Mouse (Mus musculus) limb, embryonic 14.5 days (tissue): ENCODE data around the gene Vsig4. TPM values are rescaled to one million over a fixed set of nuclear protein-coding genes. Genes with fewer than 3 reads are reported as not detected.

Source experiments
- ATAC-seq: fragments of 200-750 bp; cut with Nextera tagmentation; 2 replicates; pipeline ENCODE4 v1.8.0; 2017; ENCODE audit warnings: low read depth, moderate number of reproducible peaks, moderate TSS enrichment; ENCODE audit not compliant: low FRiP score
- DNase-seq: peaks from one replicate; pipeline ENCODE4 v3.0.0-alpha.2; 2015; ENCODE audit warnings: low spot score
- H3K27ac ChIP-seq: fragments of 300-500 bp; sonication (generic); replicated peaks from 2 replicates; pipeline ENCODE4 v1.5.1; 2014; ENCODE audit warnings: low read depth, mild to moderate bottlenecking, low read length, moderate library complexity, mixed read lengths
- H3K27me3 ChIP-seq: fragments of 300-500 bp; sonication (generic); 2 replicates; pipeline ENCODE4 v1.6.1; 2014; ENCODE audit warnings: low read length, mixed read lengths; ENCODE audit not compliant: control insufficient read depth, insufficient read depth
- H3K36me3 ChIP-seq: fragments of 300-500 bp; sonication (generic); 2 replicates; pipeline ENCODE4 v1.6.1; 2014; ENCODE audit warnings: mild to moderate bottlenecking, low read length, moderate library complexity, mixed read lengths; ENCODE audit not compliant: control insufficient read depth, insufficient read depth
- H3K4me1 ChIP-seq: fragments of 300-500 bp; sonication (generic); 2 replicates; pipeline ENCODE4 v1.6.1; 2014; ENCODE audit warnings: antibody characterized with exemption, low read length, mixed read lengths; ENCODE audit not compliant: control insufficient read depth, insufficient read depth
- H3K4me2 ChIP-seq: fragments of 300-500 bp; sonication (generic); replicated peaks from 2 replicates; pipeline ENCODE4 v1.6.1; 2014; ENCODE audit warnings: low read depth, mild to moderate bottlenecking, low read length, moderate library complexity; ENCODE audit not compliant: severe bottlenecking
- H3K4me3 ChIP-seq: fragments of 300-500 bp; sonication (generic); replicated peaks from 2 replicates; pipeline ENCODE4 v1.5.1; 2014; ENCODE audit warnings: low read length
- H3K9ac ChIP-seq: fragments of 300-500 bp; sonication (generic); 2 replicates; pipeline ENCODE4 v1.6.1; 2014; ENCODE audit warnings: mild to moderate bottlenecking, low read depth, low read length, moderate library complexity; ENCODE audit not compliant: severe bottlenecking
- H3K9me3 ChIP-seq: fragments of 300-500 bp; sonication (generic); 2 replicates; pipeline ENCODE4 v1.6.1; 2016; ENCODE audit warnings: low read length; ENCODE audit not compliant: control insufficient read depth
- POLR2A ChIP-seq: fragments of 200-500 bp; IDR thresholded peaks from 2 replicates; pipeline ENCODE4 v1.8.0; 2012; ENCODE audit warnings: inconsistent platforms, mild to moderate bottlenecking, moderate library complexity, borderline replicate concordance; ENCODE audit not compliant: insufficient read depth, insufficient read length; ENCODE audit errors: extremely low read depth
- WGBS: fragments of 180-500 bp; shearing (Covaris S2); extraction: QIAGEN DNeasy Blood & Tissue Kit; methylation state at CpG from one replicate; pipeline ENCODE4 v1.1.7; 2014; 5-methylcytosine and 5-hydroxymethylcytosine counted together
- polyA plus RNA-seq, 2 experiments: library from polyadenylated mRNA; depleted of rRNA in 1 of 2; stranded (reverse) in 1 of 2; unstranded in 1 of 2; fragments of >200 nt; fragmentation: Nextera tagmentation in 1 of 2; extraction: Ambion mirVana in 1 of 2; gene quantifications; 2 replicates each; pipeline versions ENCODE4 v1.2.1 to v1.2.3; 2012 to 2014

The Vsig4 gene
- polyA plus RNA-seq (2012; rRNA removed) (0.04 TPM in 1 of 2 replicates, not detected in the other), polyA plus RNA-seq (2014; fragmentation: Nextera tagmentation; extraction: Ambion mirVana) (not detected in 2 replicates)

GRCm38 (mm10) chrX:96293338-96293737 is at the start of gene Vsig4:
Gene Vsig4 (minus strand): TSS chrX:96293438.
- no peaks in the 10 kb centered on the region for H3K4me1 ChIP-seq
- TF ChIP-seq POLR2A, result no peak
- H3K4me2 ChIP-seq, result no peak within 1 kb of the TSS
- no peak within 1 kb of the TSS for H3K4me3 ChIP-seq
- 88% methylated on average over 3 of the region's 3 CpGs for WGBS
- H3K27me3 ChIP-seq, result no peaks in the 10 kb centered on the region
- no peak within 1 kb of the TSS for H3K27ac ChIP-seq
- DNase-seq (no peak), ATAC-seq (no peak)
- no peak within 1 kb of the TSS for H3K9ac ChIP-seq
- H3K36me3 ChIP-seq, result no peaks in the 10 kb centered on the region
- H3K9me3 ChIP-seq, result no peaks in the 10 kb centered on the region

GRCm38 (mm10) chrX:96339108-96339507 is 45.9 kb upstream of the Vsig4 start:
- no peak overlapping the region for H3K9ac ChIP-seq
- TF ChIP-seq POLR2A, result no peak

GRCm38 (mm10) chrX:96329764-96330163 is 36.5 kb upstream of the Vsig4 start:
- no peaks in the 10 kb centered on the region for H3K36me3 ChIP-seq
- H3K4me1 ChIP-seq, result no peaks in the 10 kb centered on the region
- no peak overlapping the region for H3K27ac ChIP-seq
- TF ChIP-seq POLR2A, result no peak
- no peak overlapping the region for H3K9ac ChIP-seq
- H3K4me2 ChIP-seq, result no peak overlapping the region
- H3K9me3 ChIP-seq, result no peaks in the 10 kb centered on the region
- no peak for ATAC-seq
- no peak overlapping the region for H3K4me3 ChIP-seq
- WGBS, result 49% methylated on average over 4 of the region's 4 CpGs
- DNase-seq, result no peak
- H3K27me3 ChIP-seq, result no peaks in the 10 kb centered on the region

More at GRCm38 (mm10) chrX:96339108-96339507, 45.9 kb upstream of the Vsig4 start:
- H3K4me2 ChIP-seq, result no peak overlapping the region
- ATAC-seq, result no peak
- no peak overlapping the region for H3K27ac ChIP-seq
- no peaks in the 10 kb centered on the region for H3K4me1 ChIP-seq
- no peaks in the 10 kb centered on the region for H3K27me3 ChIP-seq
- 70% methylated on average over 2 of the region's 2 CpGs for WGBS
- H3K4me3 ChIP-seq, result no peak overlapping the region
- DNase-seq, result no peak
- H3K36me3 ChIP-seq, result no peaks in the 10 kb centered on the region
- no peaks in the 10 kb centered on the region for H3K9me3 ChIP-seq

- Histone ChIP-seq H3K4me2 (no peak overlapping the region), H3K4me1 (no peaks in the 10 kb centered on the region), H3K9ac (no peak overlapping the region), H3K27me3 (no peaks in the 10 kb centered on the region), H3K36me3 (no peaks in the 10 kb centered on the region), H3K9me3 (no peaks in the 10 kb centered on the region), H3K4me3 (no peak overlapping the region), H3K27ac (no peak overlapping the region)
- no peak for TF ChIP-seq POLR2A
- ATAC-seq, result no peak
- no peak for DNase-seq
Measured at GRCm38 (mm10) chrX:96256509-96256908, 36.7 kb downstream of the Vsig4 start.

- H3K4me1 ChIP-seq, result no peaks in the 10 kb centered on the region
- H3K9me3 ChIP-seq, result no peaks in the 10 kb centered on the region
- DNase-seq, result no peak
- WGBS, result 58% methylated on average over 2 of the region's 2 CpGs
- H3K27ac ChIP-seq, result no peak overlapping the region
- no peak overlapping the region for H3K4me2 ChIP-seq
- no peak for ATAC-seq
- TF ChIP-seq POLR2A, result no peak
- no peak overlapping the region for H3K9ac ChIP-seq
- H3K4me3 ChIP-seq, result no peak overlapping the region
- H3K36me3 ChIP-seq, result no peaks in the 10 kb centered on the region
- H3K27me3 ChIP-seq, result no peaks in the 10 kb centered on the region
Measured at GRCm38 (mm10) chrX:96239644-96240043, 53.6 kb downstream of the Vsig4 start.

- Histone ChIP-seq H3K27ac (no peak overlapping the region), H3K9ac (no peak overlapping the region), H3K36me3 (no peaks in the 10 kb centered on the region), H3K4me1 (no peaks in the 10 kb centered on the region), H3K4me2 (no peak overlapping the region), H3K27me3 (no peaks in the 10 kb centered on the region), H3K9me3 (no peaks in the 10 kb centered on the region), H3K4me3 (no peak overlapping the region)
- TF ChIP-seq POLR2A, result no peak
- WGBS, result 76% methylated on average over 1 of the region's 1 CpGs
- ATAC-seq (no peak), DNase-seq (no peak)
Measured at GRCm38 (mm10) chrX:96239037-96239436, 54.2 kb downstream of the Vsig4 start.
